ENCODE assay signal across 14 mouse cellular contexts in genomic region chr11:100892435-100892834, GRCm38 (mm10). TPM values are rescaled to one million over a fixed set of nuclear protein-coding genes. Genes with fewer than 3 reads are reported as not detected.
DNase-seq lines count a peak whose midpoint lies in the region; ATAC-seq and TF ChIP-seq lines count a peak whose summit lies in the region.
"Had no signal": no experiment of that assay in that cellular context is flagged by ENCODE, and none has a peak within 500 bp of the region (broad histone marks: within the 10 kb centered on the region; RNA-seq: fewer than 3 reads in every experiment).

No protein-coding gene starts in this region.

- H3K27me3 ChIP-seq in heart, adult 2 months (ENCODE audit: control insufficient read depth, insufficient read depth, low read length) = no peaks in the 10 kb centered on the region
- no peaks in the 10 kb centered on the region for H3K27me3 ChIP-seq in liver, embryonic 12.5 days (replicated peaks)
- H3K27me3 ChIP-seq: embryonic facial prominence, embryonic 13.5 days; forebrain, embryonic 13.5 days had no signal

- TF ChIP-seq EP300 in heart, adult 2 months (IDR thresholded peaks at IDR 0.05; ENCODE audit: insufficient read depth, low read depth, low read length) = 0 out of 2 replicates have a peak, but pooled peaks have one; percentile 26

- H3K36me3 ChIP-seq in heart, adult 2 months (ENCODE audit: control insufficient read depth, insufficient read depth, low read length) = peaks cover 7% of the 10 kb centered on the region
- peaks cover 87% of the 10 kb centered on the region for H3K36me3 ChIP-seq in liver, embryonic 12.5 days

- TF ChIP-seq POLR2A in heart, adult 2 months (IDR thresholded peaks at IDR 0.05; ENCODE audit: insufficient read depth, low read depth, low read length) = no peak

- DNase-seq in adrenal gland, adult (ENCODE audit: inconsistent age in 2 of 2, low spot score in 1 of 2) = peak; percentile 49 to 73
- DNase-seq in adrenal gland, postnatal 25 days = no peak
- DNase-seq in heart, adult 2 months = peak in 1 of 2 experiments; percentile 59
- DNase-seq in heart, adult 8-10 months (ENCODE audit: low spot score) = no peak
- peak; percentile 23 to 48 for DNase-seq in heart, adult 9 months (ENCODE audit: low spot score in 2 of 2)
- no peak for DNase-seq in right cerebral cortex, postnatal 25 days
- no peak for DNase-seq in left cerebral cortex, adult 18-20 months (ENCODE audit: low spot score in 2 of 2)
- DNase-seq: cerebellum, adult 11-12 months; kidney, postnatal 36 days; left cerebral cortex, postnatal 4 days had no signal

- ATAC-seq in liver, embryonic 12.5 days = no peak
- ATAC-seq: forebrain, embryonic 13.5 days; hindbrain, embryonic 16.5 days had no signal

- intact Hi-C loops in heart, adult 2 months (cut with DNase I) = loop anchor here (2.0 to 5.0 kb wide), 2 partner anchors 166 to 285 kb away; partner anchors contain the start of gene Ccr10

- no peak overlapping the region for H3K27ac ChIP-seq in heart, adult 2 months
- H3K27ac ChIP-seq in liver, embryonic 12.5 days = peak overlapping the region; percentile 89
- H3K27ac ChIP-seq: embryonic facial prominence, embryonic 13.5 days; forebrain, embryonic 13.5 days had no signal

- no peak overlapping the region for H3K9ac ChIP-seq in heart, adult 2 months (ENCODE audit: low read depth, low read length)
- 0 out of 2 replicates have a peak overlapping the region, but pooled peaks have one; percentile 65 for H3K9ac ChIP-seq in liver, embryonic 12.5 days
- H3K9ac ChIP-seq: embryonic facial prominence, embryonic 13.5 days; forebrain, embryonic 13.5 days had no signal

- H3K4me1 ChIP-seq in heart, adult 2 months (ENCODE audit: control insufficient read depth, insufficient read depth, low read length) = peaks cover 5% of the 10 kb centered on the region
- H3K4me1 ChIP-seq in liver, embryonic 12.5 days = peaks cover 68% of the 10 kb centered on the region
- H3K4me1 ChIP-seq: embryonic facial prominence, embryonic 13.5 days had no signal

- H3K9me3 ChIP-seq in liver, embryonic 12.5 days (replicated peaks) = no peaks in the 10 kb centered on the region
- H3K9me3 ChIP-seq: embryonic facial prominence, embryonic 13.5 days; forebrain, embryonic 13.5 days had no signal

- 61% methylated on average over 5 of the region's 5 CpGs for WGBS in heart, adult 2 months
- 63% methylated on average over 5 of the region's 5 CpGs for WGBS in liver, embryonic 12.5 days (ENCODE audit: insufficient replicate concordance)

- no peak overlapping the region for H3K4me3 ChIP-seq in heart, adult 2 months
- H3K4me3 ChIP-seq in liver, embryonic 12.5 days = no peak overlapping the region
- H3K4me3 ChIP-seq: embryonic facial prominence, embryonic 13.5 days; forebrain, embryonic 13.5 days had no signal

- no peak for TF ChIP-seq CTCF in heart, adult 2 months (IDR thresholded peaks at IDR 0.05)

- H3K79me2 ChIP-seq in heart, adult 2 months (replicated peaks; ENCODE audit: control insufficient read depth, insufficient read depth, low read length) = no peaks in the 10 kb centered on the region

- H3K4me2 ChIP-seq in liver, embryonic 12.5 days = peak overlapping the region; percentile 63
- H3K4me2 ChIP-seq: embryonic facial prominence, embryonic 13.5 days; forebrain, embryonic 13.5 days had no signal

RNA-seq across cellular contexts. Expression of gene Stat5a, which starts 33.3 kb away (rescaled TPM):
- 43.8 and 54.5 TPM in 2 replicates for total RNA-seq in adrenal gland, postnatal 25 days (2021)
- total RNA-seq in heart, adult 2 months (2021) = 10 to 100 TPM; 20.3 to 22.3 TPM
- polyA plus RNA-seq in heart, adult 2 months (2012; rRNA removed) = 24.3 and 26.6 TPM in 2 replicates
- 10 to 100 TPM; 16.5 to 26.5 (median 21.6) TPM for total RNA-seq in heart, adult 8-10 months (2022)
- polyA plus RNA-seq in liver, embryonic 12.5 days (2016; fragmentation: Nextera tagmentation; extraction: Ambion mirVana) = 16.0 and 17.7 TPM in 2 replicates
- 1 to 10 TPM; 1.8 to 2.5 TPM for total RNA-seq in left cerebral cortex, adult 18-20 months (2021)

RNA-seq across cellular contexts. Expression of gene Stat5b, which starts 41.9 kb away (rescaled TPM):
- total RNA-seq in adrenal gland, postnatal 25 days (2021) = 89.0 and 123 TPM in 2 replicates
- 10 to 100 TPM; 58.6 to 65.2 TPM for total RNA-seq in heart, adult 2 months (2021)
- 35.4 and 50.7 TPM in 2 replicates for polyA plus RNA-seq in heart, adult 2 months (2012; rRNA removed)
- total RNA-seq in heart, adult 8-10 months (2022) = 10 to 100 TPM; 57.2 to 64.8 (median 62.7) TPM
- polyA plus RNA-seq in liver, embryonic 12.5 days (2016; fragmentation: Nextera tagmentation; extraction: Ambion mirVana) = 31.6 and 33.7 TPM in 2 replicates
- total RNA-seq in left cerebral cortex, adult 18-20 months (2021) = 10 to 100 TPM; 26.8 to 28.0 TPM

RNA-seq across cellular contexts. Expression of gene Stat3, which starts 46.9 kb away (rescaled TPM):
- total RNA-seq in adrenal gland, postnatal 25 days (2021) = 81.5 and 88.6 TPM in 2 replicates
- 10 to 100 TPM; 93.0 to 94.7 TPM for total RNA-seq in heart, adult 2 months (2021)
- 85.8 and 134 TPM in 2 replicates for polyA plus RNA-seq in heart, adult 2 months (2012; rRNA removed)
- total RNA-seq in heart, adult 8-10 months (2022) = 100 to 1,000 TPM in 1 of 4 experiments, 10 to 100 TPM in 3; 76.6 to 108 (median 91.0) TPM
- polyA plus RNA-seq in liver, embryonic 12.5 days (2016; fragmentation: Nextera tagmentation; extraction: Ambion mirVana) = 37.3 and 40.1 TPM in 2 replicates
- 10 to 100 TPM; 38.8 to 46.7 TPM for total RNA-seq in left cerebral cortex, adult 18-20 months (2021)

Comparison
In these comparisons a context has a peak if more than half of its experiments do, and no peak if none do; other contexts are left out.
1. DNase-seq: peak in adrenal gland, adult (2 of 2) and heart, adult 9 months (2 of 2); none in adrenal gland, postnatal 25 days (single experiment), heart, adult 8-10 months (single experiment), right cerebral cortex, postnatal 25 days (single experiment) and left cerebral cortex, adult 18-20 months (0 of 2).
2. RNA of gene Stat5a, which starts 33.3 kb away (total RNA-seq): 43.8 to 54.5 TPM in adrenal gland, postnatal 25 days, 16.5 to 26.5 TPM in heart, adult 8-10 months and 20.3 to 22.3 TPM in heart, adult 2 months; 1.8 to 2.5 TPM in left cerebral cortex, adult 18-20 months; every median in the first group is over 4 times any median in the second.